Mouse (Mus musculus) G1E (cell line): Measurements from ENCODE around the gene Neurl1a. TPM values are rescaled to one million over a fixed set of nuclear protein-coding genes. Genes with fewer than 3 reads are reported as not detected.

ENCODE experiments used
- ATAC-seq: 2 replicates; pipeline ENCODE4 v1.8.0; 2016; ENCODE audit warnings: mild to moderate bottlenecking; ENCODE audit not compliant: insufficient number of reproducible peaks, poor library complexity, low FRiP score, severe bottlenecking; ENCODE audit errors: extremely low read depth
- DNase-seq: peaks from one replicate; pipeline ENCODE4 v3.0.0; 2012; ENCODE audit warnings: low spot score
- H3K27me3 ChIP-seq: 2 replicates; pipeline ENCODE4 v1.6.1; 2012; ENCODE audit warnings: mild to moderate bottlenecking, low read length, inconsistent platforms; ENCODE audit not compliant: insufficient read depth
- H3K36me3 ChIP-seq: replicated peaks from 2 replicates; pipeline ENCODE3; 2012; ENCODE audit warnings: mild to moderate bottlenecking, inconsistent platforms
- H3K4me1 ChIP-seq: 2 replicates; pipeline ENCODE4 v1.6.1; 2012; ENCODE audit warnings: low read depth, low read length, inconsistent platforms, mixed read lengths; ENCODE audit not compliant: insufficient read depth
- H3K4me3 ChIP-seq: 2 replicates; pipeline ENCODE4 v1.5.1; 2012; ENCODE audit warnings: low read depth, mild to moderate bottlenecking, inconsistent platforms, low read length, moderate library complexity, mixed read lengths
- H3K9me3 ChIP-seq: replicated peaks from 2 replicates; pipeline ENCODE4 v1.6.1; 2012; ENCODE audit warnings: inconsistent platforms
- CTCF ChIP-seq: IDR thresholded peaks from 2 replicates; pipeline ENCODE4 v1.5.1; 2012; ENCODE audit warnings: low read depth, low read length, inconsistent platforms, mixed read lengths
- GATA1 ChIP-seq: IDR thresholded peaks from 2 replicates; pipeline ENCODE4 v1.6.1; 2012; ENCODE audit warnings: borderline replicate concordance, low read length, inconsistent platforms, mixed read lengths
- GATA2 ChIP-seq: IDR thresholded peaks from 2 replicates; pipeline ENCODE4 v1.6.1; 2012; ENCODE audit warnings: low read depth, low read length, inconsistent platforms, borderline replicate concordance
- POLR2AphosphoS5 ChIP-seq: IDR thresholded peaks from 2 replicates; pipeline ENCODE4 v1.6.1; 2012; ENCODE audit warnings: low read depth, low read length, inconsistent platforms; ENCODE audit not compliant: insufficient replicate concordance
- TAL1 ChIP-seq: conservative IDR thresholded peaks from 2 replicates; pipeline ENCODE4 v1.6.1; 2012; ENCODE audit warnings: low read depth, low read length, inconsistent platforms, mixed read lengths
- polyA plus RNA-seq: library from polyadenylated mRNA; stranded (reverse); fragments of >175 nt; gene quantifications from 2 replicates; pipeline ENCODE4 v1.2.3, GENCODE M21; 2012
- total RNA-seq, 2 experiments: library from RNA; stranded (forward) in 1 of 2; stranded (reverse) in 1 of 2; fragments of 200-1000 nt in 1 of 2; fragments of >200 nt in 1 of 2; fragmentation: Nextera tagmentation in 1 of 2; gene quantifications; 2 replicates each; pipeline ENCODE4 v1.2.3; 2014 to 2017

Gene Neurl1a
- total and polyA plus RNA-seq, 3 experiments: 0.05 TPM; not detected in 2

DNA sequence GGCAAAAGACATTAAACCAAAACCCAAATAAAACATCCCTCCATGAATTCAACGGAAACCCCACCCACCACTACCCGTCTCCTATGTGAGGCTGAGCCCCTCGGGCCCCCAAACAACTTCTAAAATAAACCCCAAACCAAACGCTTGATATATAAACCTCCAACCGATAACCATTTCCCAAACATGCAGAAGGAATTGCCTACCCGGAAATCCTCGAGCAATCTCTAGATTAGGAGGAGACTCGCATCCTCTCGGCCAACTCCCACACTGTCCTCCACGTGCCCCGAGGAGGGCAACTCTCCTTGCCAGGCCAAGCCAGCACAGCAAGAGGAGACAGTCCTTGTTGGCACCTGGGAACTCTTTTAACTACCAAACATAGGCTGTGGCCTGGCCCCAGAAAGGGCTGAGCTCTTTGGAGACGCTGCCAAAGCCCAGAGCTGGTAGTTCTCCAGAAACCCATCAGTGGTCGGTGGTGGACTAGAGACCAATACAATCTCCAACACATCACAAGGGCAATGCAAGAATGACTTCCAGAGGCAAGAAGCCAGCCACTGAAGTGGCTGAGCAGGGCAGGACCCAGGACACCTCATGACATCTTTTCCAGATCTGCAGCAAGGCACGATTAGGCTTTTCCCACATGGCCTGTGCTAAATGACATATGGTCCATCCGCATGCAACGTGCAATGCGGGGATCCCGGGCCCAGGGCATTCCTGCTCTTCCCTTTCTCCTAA is 87.6 kb downstream of the Neurl1a start:
- Histone ChIP-seq H3K9me3 (no peaks in the 10 kb centered on the region), H3K4me1 (no peaks in the 10 kb centered on the region), H3K36me3 (no peaks in the 10 kb centered on the region), H3K27me3 (peaks cover 7% of the 10 kb centered on the region), H3K4me3 (no peak overlapping the region)
- no peak for TF ChIP-seq GATA2
- no peak for TF ChIP-seq CTCF
- no peak for TF ChIP-seq GATA1
- TF ChIP-seq TAL1: no peak
- no peak for TF ChIP-seq POLR2AphosphoS5
- ATAC-seq: no peak
- DNase-seq: no peak

DNA sequence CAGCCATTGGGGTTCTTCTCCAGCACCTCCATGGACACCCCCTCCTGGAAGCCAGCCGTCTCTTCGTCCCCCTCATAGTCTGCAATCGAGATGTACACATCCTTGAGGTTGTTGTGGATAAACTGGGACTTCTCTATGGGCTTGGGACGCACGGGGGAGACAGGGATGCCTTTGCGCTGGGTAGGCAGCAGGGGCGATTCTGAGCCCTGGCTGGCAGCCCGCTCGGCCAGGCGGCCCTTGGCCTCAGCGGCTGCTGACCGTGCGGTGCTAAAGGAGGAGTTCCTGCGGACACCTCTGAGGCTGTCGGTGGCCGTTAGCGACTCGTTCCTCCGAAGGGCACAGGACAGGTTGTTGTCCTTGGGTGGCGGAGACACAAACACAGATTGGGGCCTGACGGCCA is 88.4 kb downstream of the Neurl1a start:
- ATAC-seq (no peak), DNase-seq (no peak)
- Histone ChIP-seq H3K36me3 (no peaks in the 10 kb centered on the region), H3K9me3 (no peaks in the 10 kb centered on the region), H3K4me1 (no peaks in the 10 kb centered on the region), H3K27me3 (peaks cover 7% of the 10 kb centered on the region), H3K4me3 (no peak overlapping the region)
- TF ChIP-seq TAL1: no peak
- TF ChIP-seq CTCF: no peak
- no peak for TF ChIP-seq GATA2
- no peak for TF ChIP-seq POLR2AphosphoS5
- no peak for TF ChIP-seq GATA1

DNA sequence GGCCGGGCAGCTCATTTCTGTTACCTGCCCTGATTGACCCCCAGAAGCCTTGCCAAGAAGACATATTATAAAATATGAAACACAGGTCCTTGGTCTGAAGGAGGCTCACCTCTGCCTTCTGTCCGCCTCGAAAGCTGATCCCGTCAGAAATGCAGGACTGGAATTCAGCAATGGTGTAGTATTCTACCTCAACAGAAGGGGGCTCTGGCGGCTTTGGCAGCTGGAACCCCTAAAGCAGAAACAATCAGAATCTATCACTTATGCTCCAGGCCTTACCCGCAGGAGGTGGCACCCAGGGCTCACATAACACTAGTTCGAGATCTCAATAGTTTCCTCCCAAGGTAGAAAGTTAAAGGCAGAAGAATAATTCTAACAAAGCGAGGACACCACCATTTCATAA is 91.1 kb downstream of the Neurl1a start:
- Histone ChIP-seq H3K27me3 (peaks cover 3% of the 10 kb centered on the region; the same call in 1 of the 2 replicates), H3K4me3 (no peak overlapping the region), H3K9me3 (no peaks in the 10 kb centered on the region), H3K36me3 (no peaks in the 10 kb centered on the region), H3K4me1 (no peaks in the 10 kb centered on the region)
- TF ChIP-seq CTCF: no peak
- TF ChIP-seq GATA1: no peak
- no peak for TF ChIP-seq TAL1
- no peak for TF ChIP-seq GATA2
- TF ChIP-seq POLR2AphosphoS5: no peak
- ATAC-seq (no peak), DNase-seq (no peak)

DNA sequence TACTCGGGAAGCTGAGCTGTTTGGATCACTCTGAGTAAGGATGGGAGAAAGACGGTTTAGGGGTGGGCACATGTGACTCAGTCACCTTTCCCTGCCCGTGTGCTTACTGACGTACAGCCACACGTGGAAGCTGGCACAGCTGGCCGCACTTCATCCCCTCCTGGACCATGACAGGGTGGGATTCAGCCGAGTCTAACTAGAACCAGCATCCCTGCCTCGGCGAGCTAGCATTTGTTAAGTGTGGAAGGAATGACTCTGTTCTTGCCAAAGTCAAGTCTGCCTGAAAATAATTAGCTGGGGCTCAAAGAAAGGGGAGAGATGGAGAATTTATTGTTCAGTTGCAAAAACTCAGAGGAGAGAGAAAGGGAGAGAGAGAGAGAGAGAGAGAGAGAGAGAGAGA is 91.9 kb downstream of the Neurl1a start:
- Histone ChIP-seq H3K9me3 (no peaks in the 10 kb centered on the region), H3K4me3 (no peak overlapping the region), H3K4me1 (no peaks in the 10 kb centered on the region), H3K27me3 (peaks cover 3% of the 10 kb centered on the region; the same call in 1 of the 2 replicates), H3K36me3 (no peaks in the 10 kb centered on the region)
- TF ChIP-seq CTCF (no peak), GATA1 (no peak), TAL1 (no peak), POLR2AphosphoS5 (no peak), GATA2 (no peak)
- ATAC-seq (no peak), DNase-seq (no peak)

DNA sequence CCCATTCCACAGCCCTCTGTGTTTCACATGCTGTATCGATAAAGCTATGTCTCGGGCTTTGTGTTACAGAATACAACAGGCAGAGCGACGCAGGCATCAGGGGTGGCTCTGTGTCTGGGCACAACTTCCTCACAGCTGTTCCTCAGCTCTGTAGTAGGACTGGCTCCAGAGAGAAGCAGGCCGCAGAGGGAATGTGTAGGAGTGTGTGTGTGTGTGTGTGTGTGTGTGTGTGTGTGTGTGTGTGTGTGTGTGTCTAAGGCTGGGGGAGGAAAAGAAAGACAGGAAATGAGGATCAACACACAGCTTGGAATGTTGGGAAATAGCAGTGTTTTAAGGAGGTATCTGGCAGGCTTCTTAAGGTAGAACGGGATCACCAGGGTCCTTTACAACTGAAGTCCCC is 98.1 kb downstream of the Neurl1a start:
- no peaks in the 10 kb centered on the region for H3K4me1 ChIP-seq
- ATAC-seq (no peak), DNase-seq (no peak)
- no peaks in the 10 kb centered on the region for H3K9me3 ChIP-seq
- H3K36me3 ChIP-seq: no peaks in the 10 kb centered on the region
- 0 out of 2 replicates have a peak, but pooled peaks cover 6% of the 10 kb centered on the region for H3K27me3 ChIP-seq
- no peak for TF ChIP-seq POLR2AphosphoS5
- TF ChIP-seq GATA1: no peak
- no peak for TF ChIP-seq GATA2
- no peak for TF ChIP-seq CTCF
- TF ChIP-seq TAL1: no peak
- H3K4me3 ChIP-seq: no peak overlapping the region

DNA sequence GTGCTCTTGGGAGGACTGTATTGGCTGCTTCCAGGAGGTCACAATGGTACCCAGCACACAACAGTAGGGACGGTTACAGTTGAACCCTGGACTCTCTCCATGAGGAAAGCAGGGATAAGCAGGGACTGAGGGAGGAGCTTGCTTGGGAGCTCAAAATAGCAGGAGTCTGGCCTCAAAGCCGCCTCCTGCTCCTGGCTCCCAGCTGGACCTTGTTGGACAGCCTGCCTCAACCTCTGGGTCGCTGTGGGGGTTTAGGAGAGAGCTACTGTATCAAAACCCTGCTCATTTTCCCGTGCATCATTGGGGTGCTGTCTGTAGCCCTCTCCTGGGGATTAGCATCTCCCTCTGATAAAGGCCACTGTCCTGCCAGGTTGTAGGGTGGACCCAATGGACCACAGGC is 100.8 kb downstream of the Neurl1a start:
- 0 out of 2 replicates have a peak, but pooled peaks cover 6% of the 10 kb centered on the region for H3K27me3 ChIP-seq
- H3K4me1 ChIP-seq: no peaks in the 10 kb centered on the region
- no peaks in the 10 kb centered on the region for H3K9me3 ChIP-seq
- H3K4me3 ChIP-seq: no peak overlapping the region
- TF ChIP-seq GATA2 (no peak), TAL1 (no peak)
- ATAC-seq (no peak), DNase-seq (no peak)
- no peaks in the 10 kb centered on the region for H3K36me3 ChIP-seq
